Mouse (Mus musculus): ENCODE results near the gene Abca4. TPM values are rescaled to one million over a fixed set of nuclear protein-coding genes. Genes with fewer than 3 reads are reported as not detected.

Abca4 gene
- polyA plus RNA-seq, 1 experiment from 2014 or later: 1.3 TPM

- H3K4me3 ChIP-seq: no peak overlapping the region
- ATAC-seq: no peak
- no peak overlapping the region for H3K27ac ChIP-seq
- 62% methylated on average over 7 of the region's 7 CpGs for WGBS (ENCODE audit: insufficient replicate concordance)
- no peaks in the 10 kb centered on the region for H3K9me3 ChIP-seq (replicated peaks)
- H3K27me3 ChIP-seq (replicated peaks): no peaks in the 10 kb centered on the region
- no peaks in the 10 kb centered on the region for H3K4me1 ChIP-seq
- H3K36me3 ChIP-seq: no peaks in the 10 kb centered on the region
- no peak overlapping the region for H3K9ac ChIP-seq
- no peak overlapping the region for H3K4me2 ChIP-seq
Measured at GRCm38 (mm10) chr3:122150836-122151235, 106.6 kb downstream of the Abca4 start.

- 70% methylated on average over 4 of the region's 4 CpGs for WGBS (ENCODE audit: insufficient replicate concordance)
- no peaks in the 10 kb centered on the region for H3K9me3 ChIP-seq (replicated peaks)
- no peak for ATAC-seq
- H3K4me2 ChIP-seq: no peak overlapping the region
- H3K27me3 ChIP-seq (replicated peaks): no peaks in the 10 kb centered on the region
- H3K36me3 ChIP-seq: no peaks in the 10 kb centered on the region
- H3K4me3 ChIP-seq: no peak overlapping the region
- H3K27ac ChIP-seq: no peak overlapping the region
- H3K4me1 ChIP-seq: no peaks in the 10 kb centered on the region
- no peak overlapping the region for H3K9ac ChIP-seq
Measured at GRCm38 (mm10) chr3:122152431-122152830, 108.2 kb downstream of the Abca4 start.

- whole genome bisulfite sequencing (ENCODE audit: insufficient replicate concordance): 55% methylated on average over 2 of the region's 2 CpGs
- ATAC-seq: no peak
- H3K9ac ChIP-seq: no peak overlapping the region
- H3K9me3 ChIP-seq (replicated peaks): no peaks in the 10 kb centered on the region
- no peaks in the 10 kb centered on the region for H3K4me1 ChIP-seq
- H3K27ac ChIP-seq: no peak overlapping the region
- H3K36me3 ChIP-seq: no peaks in the 10 kb centered on the region
- no peak overlapping the region for H3K4me2 ChIP-seq
- H3K27me3 ChIP-seq (replicated peaks): no peaks in the 10 kb centered on the region
- H3K4me3 ChIP-seq: no peak overlapping the region
Measured at GRCm38 (mm10) chr3:122154080-122154479, 109.8 kb downstream of the Abca4 start.

GRCm38 (mm10) chr3:122159447-122159846 is 115.2 kb downstream of the Abca4 start:
- Histone ChIP-seq H3K27ac (no peak overlapping the region), H3K9me3 (replicated peaks) (no peaks in the 10 kb centered on the region), H3K4me1 (no peaks in the 10 kb centered on the region), H3K4me2 (no peak overlapping the region), H3K36me3 (no peaks in the 10 kb centered on the region), H3K27me3 (replicated peaks) (no peaks in the 10 kb centered on the region), H3K9ac (no peak overlapping the region), H3K4me3 (no peak overlapping the region)
- 69% methylated on average over 1 of the region's 1 CpGs for WGBS (ENCODE audit: insufficient replicate concordance)
- no peak for ATAC-seq

GRCm38 (mm10) chr3:122169616-122170178 is 125.5 kb downstream of the Abca4 start:
- no peaks in the 10 kb centered on the region for H3K4me1 ChIP-seq
- H3K27ac ChIP-seq: no peak overlapping the region
- 0 out of 2 replicates have a peak, but pooled peaks cover 6% of the 10 kb centered on the region for H3K27me3 ChIP-seq (replicated peaks)
- no peaks in the 10 kb centered on the region for H3K9me3 ChIP-seq (replicated peaks)
- WGBS (ENCODE audit: insufficient replicate concordance): 38% methylated on average over 10 of the region's 10 CpGs
- no peak overlapping the region for H3K4me3 ChIP-seq
- no peak overlapping the region for H3K9ac ChIP-seq
- H3K4me2 ChIP-seq: no peak overlapping the region
- H3K36me3 ChIP-seq: no peaks in the 10 kb centered on the region
- ATAC-seq: peak; percentile 66

- Histone ChIP-seq H3K4me2 (no peak overlapping the region), H3K4me1 (no peaks in the 10 kb centered on the region), H3K36me3 (no peaks in the 10 kb centered on the region), H3K27me3 (replicated peaks) (0 out of 2 replicates have a peak, but pooled peaks cover 6% of the 10 kb centered on the region), H3K9ac (no peak overlapping the region), H3K27ac (no peak overlapping the region), H3K4me3 (no peak overlapping the region), H3K9me3 (replicated peaks) (no peaks in the 10 kb centered on the region)
- 74% methylated on average over 10 of the region's 10 CpGs for WGBS (ENCODE audit: insufficient replicate concordance)
- peak; percentile 32; the same call in 1 of the 2 replicates for ATAC-seq
Measured at GRCm38 (mm10) chr3:122170621-122171309, 126.5 kb downstream of the Abca4 start.

- H3K27ac ChIP-seq: no peak overlapping the region
- H3K9ac ChIP-seq: no peak overlapping the region
- no peaks in the 10 kb centered on the region for H3K4me1 ChIP-seq
- H3K27me3 ChIP-seq (replicated peaks): no peaks in the 10 kb centered on the region
- no peak overlapping the region for H3K4me2 ChIP-seq
- H3K36me3 ChIP-seq: no peaks in the 10 kb centered on the region
- no peaks in the 10 kb centered on the region for H3K9me3 ChIP-seq (replicated peaks)
- no peak for ATAC-seq
- WGBS (ENCODE audit: insufficient replicate concordance): 77% methylated on average over 15 of the region's 15 CpGs
- H3K4me3 ChIP-seq: no peak overlapping the region
Measured at GRCm38 (mm10) chr3:122173526-122174150, 129.4 kb downstream of the Abca4 start.

GRCm38 (mm10) chr3:122176018-122176417 is 131.8 kb downstream of the Abca4 start:
- Histone ChIP-seq H3K4me3 (no peak overlapping the region), H3K9ac (no peak overlapping the region), H3K27me3 (replicated peaks) (no peaks in the 10 kb centered on the region), H3K9me3 (replicated peaks) (no peaks in the 10 kb centered on the region), H3K4me2 (no peak overlapping the region), H3K4me1 (no peaks in the 10 kb centered on the region), H3K27ac (no peak overlapping the region), H3K36me3 (no peaks in the 10 kb centered on the region)
- ATAC-seq: no peak
- WGBS (ENCODE audit: insufficient replicate concordance): 63% methylated on average over 6 of the region's 6 CpGs

GRCm38 (mm10) chr3:122176706-122177390 is 132.6 kb downstream of the Abca4 start:
- Histone ChIP-seq H3K4me2 (no peak overlapping the region), H3K4me3 (no peak overlapping the region), H3K9ac (no peak overlapping the region), H3K36me3 (no peaks in the 10 kb centered on the region), H3K4me1 (no peaks in the 10 kb centered on the region), H3K27ac (no peak overlapping the region), H3K27me3 (replicated peaks) (no peaks in the 10 kb centered on the region), H3K9me3 (replicated peaks) (no peaks in the 10 kb centered on the region)
- WGBS (ENCODE audit: insufficient replicate concordance): 65% methylated on average over 8 of the region's 8 CpGs
- no peak for ATAC-seq

GRCm38 (mm10) chr3:122184109-122184508 is 139.9 kb downstream of the Abca4 start:
- Histone ChIP-seq H3K4me2 (no peak overlapping the region), H3K27me3 (replicated peaks) (no peaks in the 10 kb centered on the region), H3K36me3 (no peaks in the 10 kb centered on the region), H3K9me3 (replicated peaks) (no peaks in the 10 kb centered on the region), H3K27ac (no peak overlapping the region), H3K4me1 (peaks cover 11% of the 10 kb centered on the region), H3K4me3 (no peak overlapping the region), H3K9ac (no peak overlapping the region)
- WGBS (ENCODE audit: insufficient replicate concordance): 45% methylated on average over 11 of the region's 11 CpGs
- 0 out of 2 replicates have a peak, but pooled peaks have one; percentile 13 for ATAC-seq

GRCm38 (mm10) chr3:122186975-122187374 is 142.7 kb downstream of the Abca4 start:
- Histone ChIP-seq H3K9ac (no peak overlapping the region), H3K4me1 (peaks cover 11% of the 10 kb centered on the region), H3K4me2 (no peak overlapping the region), H3K27ac (no peak overlapping the region), H3K36me3 (no peaks in the 10 kb centered on the region), H3K27me3 (replicated peaks) (no peaks in the 10 kb centered on the region), H3K9me3 (replicated peaks) (no peaks in the 10 kb centered on the region), H3K4me3 (no peak overlapping the region)
- WGBS (ENCODE audit: insufficient replicate concordance): 22% methylated on average over 1 of the region's 1 CpGs
- peak; percentile 83 for ATAC-seq
